Mouse (Mus musculus): ENCODE measurements around the gene Hoxa1. TPM values are rescaled to one million over a fixed set of nuclear protein-coding genes. Genes with fewer than 3 reads are reported as not detected.

Hoxa1 gene
- total and polyA plus RNA-seq, 2 experiments, result 0.18 TPM; not detected in 1

- Histone ChIP-seq H3K27ac (replicated peaks; ENCODE audit: insufficient read depth, low read depth, low read length) (peak overlapping the region; percentile 58), H3K4me1 (ENCODE audit: control insufficient read depth, insufficient read depth, low read length) (no peaks in the 10 kb centered on the region; the same call in 1 of the 2 replicates), H3K79me2 (ENCODE audit: control insufficient read depth, insufficient read depth, low read length) (no peaks in the 10 kb centered on the region), H3K4me3 (ENCODE audit: insufficient read depth, low read depth, low read length) (peak overlapping the region; percentile 42), H3K27me3 (ENCODE audit: control insufficient read depth, insufficient read depth, low read length) (peaks cover 25% of the 10 kb centered on the region; the same call in 1 of the 2 replicates), H3K9ac (ENCODE audit: low read depth, low read length) (peak overlapping the region; percentile 56), H3K36me3 (ENCODE audit: control insufficient read depth, insufficient read depth, low read length) (no peaks in the 10 kb centered on the region)
- DNase-seq (ENCODE audit: extremely low read depth, low read depth, low spot score), result no peak
- 7% methylated on average over 28 of the region's 28 CpGs for WGBS
- TF ChIP-seq CTCF (IDR thresholded peaks at IDR 0.05; ENCODE audit: low read depth, low read length) (no peak), POLR2A (IDR thresholded peaks at IDR 0.05; ENCODE audit: extremely low read depth, insufficient read depth, low read length) (no peak)
These were observed 7.6 kb upstream of the Hoxa1 start for GRCm38 (mm10) chr6:52165441-52166370.

GRCm38 (mm10) chr6:52164626-52165440 lies 6.7 kb upstream of the Hoxa1 start, which contains the start of gene Hoxa2:
TSS of gene Hoxa2 (minus strand) at chr6:52164831.
- Histone ChIP-seq H3K9ac (ENCODE audit: low read depth, low read length) (peak within 1 kb of the TSS; percentile 75), H3K4me3 (ENCODE audit: insufficient read depth, low read depth, low read length) (peak within 1 kb of the TSS; percentile 65), H3K79me2 (ENCODE audit: control insufficient read depth, insufficient read depth, low read length) (no peaks in the 10 kb centered on the region), H3K27ac (replicated peaks; ENCODE audit: insufficient read depth, low read depth, low read length) (peak within 1 kb of the TSS; percentile 63), H3K27me3 (ENCODE audit: control insufficient read depth, insufficient read depth, low read length) (peaks cover 25% of the 10 kb centered on the region; the same call in 1 of the 2 replicates), H3K4me1 (ENCODE audit: control insufficient read depth, insufficient read depth, low read length) (no peaks in the 10 kb centered on the region; the same call in 1 of the 2 replicates), H3K36me3 (ENCODE audit: control insufficient read depth, insufficient read depth, low read length) (no peaks in the 10 kb centered on the region)
- no peak for DNase-seq (ENCODE audit: extremely low read depth, low read depth, low spot score)
- WGBS, result 5% methylated on average over 25 of the region's 25 CpGs
- no peak for TF ChIP-seq POLR2A (IDR thresholded peaks at IDR 0.05; ENCODE audit: extremely low read depth, insufficient read depth, low read length)
- TF ChIP-seq CTCF (IDR thresholded peaks at IDR 0.05; ENCODE audit: low read depth, low read length), result no peak

- DNase-seq (ENCODE audit: extremely low read depth, low read depth, low spot score), result no peak
- Histone ChIP-seq H3K36me3 (ENCODE audit: control insufficient read depth, insufficient read depth, low read length) (no peaks in the 10 kb centered on the region), H3K27me3 (ENCODE audit: control insufficient read depth, insufficient read depth, low read length) (peaks cover 28% of the 10 kb centered on the region; the same call in 1 of the 2 replicates), H3K4me3 (ENCODE audit: insufficient read depth, low read depth, low read length) (peak overlapping the region; percentile 65), H3K9ac (ENCODE audit: low read depth, low read length) (peak overlapping the region; percentile 75), H3K27ac (replicated peaks; ENCODE audit: insufficient read depth, low read depth, low read length) (peak overlapping the region; percentile 60), H3K79me2 (ENCODE audit: control insufficient read depth, insufficient read depth, low read length) (no peaks in the 10 kb centered on the region), H3K4me1 (ENCODE audit: control insufficient read depth, insufficient read depth, low read length) (no peaks in the 10 kb centered on the region; the same call in 1 of the 2 replicates)
- TF ChIP-seq CTCF (IDR thresholded peaks at IDR 0.05; ENCODE audit: low read depth, low read length) (no peak), POLR2A (IDR thresholded peaks at IDR 0.05; ENCODE audit: extremely low read depth, insufficient read depth, low read length) (no peak)
- 4% methylated on average over 39 of the region's 39 CpGs for WGBS
These were observed 6.0 kb upstream of the Hoxa1 start for GRCm38 (mm10) chr6:52164051-52164625.

- peak overlapping the region; percentile 17; the same call in 1 of the 2 replicates for H3K9ac ChIP-seq (ENCODE audit: low read depth, low read length)
- TF ChIP-seq POLR2A (IDR thresholded peaks at IDR 0.05; ENCODE audit: extremely low read depth, insufficient read depth, low read length), result no peak
- no peak for TF ChIP-seq CTCF (IDR thresholded peaks at IDR 0.05; ENCODE audit: low read depth, low read length)
- no peaks in the 10 kb centered on the region for H3K79me2 ChIP-seq (ENCODE audit: control insufficient read depth, insufficient read depth, low read length)
- no peak for DNase-seq (ENCODE audit: extremely low read depth, low read depth, low spot score)
- H3K27me3 ChIP-seq (ENCODE audit: control insufficient read depth, insufficient read depth, low read length), result peaks cover 25% of the 10 kb centered on the region; the same call in 1 of the 2 replicates
- no peaks in the 10 kb centered on the region for H3K36me3 ChIP-seq (ENCODE audit: control insufficient read depth, insufficient read depth, low read length)
- peak overlapping the region; percentile 65; the same call in 1 of the 2 replicates for H3K4me3 ChIP-seq (ENCODE audit: insufficient read depth, low read depth, low read length)
- peak overlapping the region; percentile 63 for H3K27ac ChIP-seq (replicated peaks; ENCODE audit: insufficient read depth, low read depth, low read length)
- no peaks in the 10 kb centered on the region; the same call in 1 of the 2 replicates for H3K4me1 ChIP-seq (ENCODE audit: control insufficient read depth, insufficient read depth, low read length)
- WGBS, result 7% methylated on average over 17 of the region's 17 CpGs
These were observed 5.4 kb upstream of the Hoxa1 start for GRCm38 (mm10) chr6:52163366-52164031.

Measured in liver, adult 2 months (tissue).